In genomic region chr16:30062242-30063030, GRCm38 (mm10) we compare ENCODE assay signal across 9 mouse cellular contexts. TPM values are rescaled to one million over a fixed set of nuclear protein-coding genes. Genes with fewer than 3 reads are reported as not detected.
DNase-seq lines count a peak whose midpoint lies in the region; ATAC-seq and TF ChIP-seq lines count a peak whose summit lies in the region.
"Had no signal": no experiment of that assay in that cellular context is flagged by ENCODE, and none has a peak within 500 bp of the region (broad histone marks: within the 10 kb centered on the region; RNA-seq: fewer than 3 reads in every experiment).

No protein-coding gene starts in this region.

- peaks cover 19% of the 10 kb centered on the region; the same call in 1 of the 2 replicates for H3K4me1 ChIP-seq in kidney, adult 2 months (ENCODE audit: control insufficient read depth, insufficient read depth, low read length)
- H3K4me1 ChIP-seq in MEL (ENCODE audit: control insufficient read depth in 1 of 2, insufficient read depth in 2 of 2, low read length in 2 of 2), result peaks cover 0 to 22% of the 10 kb centered on the region in 2 experiments; a peak in 3 of 4 replicates
- H3K4me1 ChIP-seq in heart, embryonic 16.5 days (ENCODE audit: control insufficient read depth, insufficient read depth, low read length), result peaks cover 57% of the 10 kb centered on the region
- peaks cover 82% of the 10 kb centered on the region for H3K4me1 ChIP-seq in midbrain, embryonic 10.5 days

- H3K9ac ChIP-seq in MEL (ENCODE audit: control insufficient read depth, low read depth, low read length, poor library complexity, severe bottlenecking), result peak overlapping the region; percentile 93
- H3K9ac ChIP-seq in heart, embryonic 16.5 days (ENCODE audit: low read length), result peak overlapping the region; percentile 93

- TF ChIP-seq POLR2A in kidney, adult 2 months (IDR thresholded peaks at IDR 0.05; ENCODE audit: low read depth, low read length), result no peak
- no peak for TF ChIP-seq POLR2A in MEL (IDR thresholded peaks at IDR 0.05; ENCODE audit: control insufficient read depth in 1 of 2, insufficient read depth in 1 of 2, low read depth in 1 of 2, low read length in 2 of 2, poor library complexity in 1 of 2)

- ATAC-seq in heart, embryonic 16.5 days (replicated peaks; ENCODE audit: extremely low read depth, insufficient read depth, low FRiP score), result no peak
- no peak for ATAC-seq in activated CD4-positive, CD25-positive, alpha-beta regulatory T cell, adult 4 months

- H3K36me3 ChIP-seq in kidney, adult 2 months (ENCODE audit: control insufficient read depth, insufficient read depth, low read length), result peaks cover 3% of the 10 kb centered on the region
- peaks cover 0 to 12% of the 10 kb centered on the region in 2 experiments; a peak in 2 of 4 replicates for H3K36me3 ChIP-seq in MEL (ENCODE audit: control insufficient read depth in 1 of 2, insufficient read depth in 2 of 2, low read length in 2 of 2)
- H3K36me3 ChIP-seq in heart, embryonic 16.5 days (ENCODE audit: control insufficient read depth, insufficient read depth), result no peaks in the 10 kb centered on the region
- H3K36me3 ChIP-seq in midbrain, embryonic 10.5 days, result peaks cover 4% of the 10 kb centered on the region; the same call in 1 of the 2 replicates

- peak overlapping the region; percentile 94 for H3K4me2 ChIP-seq in heart, embryonic 16.5 days (ENCODE audit: low read depth, low read length)

- H3K79me2 ChIP-seq in MEL (ENCODE audit: control insufficient read depth, insufficient read depth, low read length, poor library complexity), result peaks cover 7% of the 10 kb centered on the region

- H3K9me3 ChIP-seq in MEL (replicated peaks; ENCODE audit: insufficient read depth, low read length), result no peaks in the 10 kb centered on the region
- H3K9me3 ChIP-seq in heart, embryonic 16.5 days (replicated peaks; ENCODE audit: control insufficient read depth, low read length), result no peaks in the 10 kb centered on the region
- H3K9me3 ChIP-seq in midbrain, embryonic 10.5 days (replicated peaks), result no peaks in the 10 kb centered on the region

- no peak; the same call in 1 of the 2 replicates for TF ChIP-seq RAD21 in MEL (IDR thresholded peaks at IDR 0.05; ENCODE audit: low read depth, low read length)

- H3K27ac ChIP-seq in kidney, adult 2 months (ENCODE audit: insufficient read depth, low read depth, low read length), result peak overlapping the region; percentile 4; the same call in 1 of the 2 replicates
- H3K27ac ChIP-seq in MEL (ENCODE audit: control insufficient read depth, low read depth, low read length), result peak overlapping the region; percentile 12; the same call in 1 of the 2 replicates
- H3K27ac ChIP-seq in heart, embryonic 16.5 days (ENCODE audit: low read length), result peak overlapping the region; percentile 99
- peak overlapping the region; percentile 98 for H3K27ac ChIP-seq in midbrain, embryonic 10.5 days (replicated peaks)

- no peak for TF ChIP-seq CTCF in kidney, adult 2 months (conservative IDR thresholded peaks at IDR 0.05; ENCODE audit: insufficient read depth, insufficient read length, low read depth, low read length)
- no peak for TF ChIP-seq CTCF in MEL (IDR thresholded peaks at IDR 0.05 in 2 of 3, conservative IDR thresholded peaks at IDR 0.05 in 1 of 3; ENCODE audit: control insufficient read depth in 1 of 3, insufficient read depth in 1 of 3, low read depth in 2 of 3, low read length in 3 of 3, poor library complexity in 1 of 3, severe bottlenecking in 1 of 3)

- peak overlapping the region; percentile 60; the same call in 1 of the 2 replicates for H3K4me3 ChIP-seq in kidney, adult 2 months (ENCODE audit: insufficient read depth, low read depth, low read length)
- H3K4me3 ChIP-seq in MEL (ENCODE audit: control insufficient read depth in 1 of 2, insufficient read depth in 1 of 2, low read depth in 2 of 2, low read length in 2 of 2), result peak overlapping the region; percentile 55 to 60; a peak in 3 of 4 replicates
- peak overlapping the region; percentile 83 for H3K4me3 ChIP-seq in heart, embryonic 16.5 days (ENCODE audit: low read length)
- H3K4me3 ChIP-seq in midbrain, embryonic 10.5 days, result peak overlapping the region; percentile 67

- TF ChIP-seq EP300 in MEL (IDR thresholded peaks at IDR 0.05; ENCODE audit: low read depth in 1 of 2, low read length in 2 of 2), result no peak

- H3K27me3 ChIP-seq in kidney, adult 2 months (replicated peaks; ENCODE audit: control insufficient read depth, insufficient read depth, low read length), result no peaks in the 10 kb centered on the region
- peaks cover 21 to 47% of the 10 kb centered on the region in 2 experiments for H3K27me3 ChIP-seq in MEL (ENCODE audit: control insufficient read depth in 1 of 2, insufficient read depth in 2 of 2, low read length in 2 of 2)
- H3K27me3 ChIP-seq in heart, embryonic 16.5 days (ENCODE audit: control insufficient read depth, insufficient read depth, low read length), result no peaks in the 10 kb centered on the region
- H3K27me3 ChIP-seq in midbrain, embryonic 10.5 days (ENCODE audit: low read depth, poor library complexity, severe bottlenecking), result peaks cover 58% of the 10 kb centered on the region
- H3K27me3 ChIP-seq: Patski had no signal

- DNase-seq in kidney, adult 2 months, result no peak
- no peak for DNase-seq in kidney, adult 11 months
- peak; percentile 48 for DNase-seq in MEL (ENCODE audit: low read depth, low spot score)
- peak; percentile 23 for DNase-seq in midbrain, embryonic 10.5 days (ENCODE audit: low spot score)
- no peak for DNase-seq in frontal cortex, postnatal 14 days (ENCODE audit: low spot score in 2 of 2)
- no peak for DNase-seq in layer of hippocampus, postnatal 14 days (ENCODE audit: low spot score in 2 of 2)

- 43% methylated on average over 12 of the region's 12 CpGs for WGBS in kidney, adult 2 months
- WGBS in heart, embryonic 16.5 days, result 25% methylated on average over 12 of the region's 12 CpGs
- 16% methylated on average over 12 of the region's 12 CpGs for WGBS in midbrain, embryonic 10.5 days

TF ChIP-seq in MEL, 35 proteins besides CTCF, POLR2A, EP300 and RAD21:
- TF ChIP-seq UBTF (IDR thresholded peaks at IDR 0.05; ENCODE audit: borderline replicate concordance, insufficient read depth, low read depth, low read length), result no peak
- no peak for TF ChIP-seq MEF2A (IDR thresholded peaks at IDR 0.05; ENCODE audit: extremely low read depth, insufficient replicate concordance, low read depth, low read length, poor library complexity, severe bottlenecking)
- no peak for TF ChIP-seq ZMIZ1 (IDR thresholded peaks at IDR 0.05; ENCODE audit: low read depth, low read length)
- TF ChIP-seq GABPA (IDR thresholded peaks at IDR 0.05; ENCODE audit: low read depth, low read length), result peak; percentile 65; the same call in 1 of the 2 replicates
- TF ChIP-seq MAFK (IDR thresholded peaks at IDR 0.05; ENCODE audit: borderline replicate concordance, low read depth, low read length), result peak; percentile 80
- TF ChIP-seq ZC3H11A (IDR thresholded peaks at IDR 0.05; ENCODE audit: low read depth, low read length), result no peak
- no peak for TF ChIP-seq RCOR1 (IDR thresholded peaks at IDR 0.05; ENCODE audit: low read depth, low read length)
- TF ChIP-seq NRF1 (IDR thresholded peaks at IDR 0.05; ENCODE audit: insufficient read depth, low read depth, low read length, poor library complexity, severe bottlenecking), result no peak

RNA-seq across cellular contexts. Expression of gene Hes1, which starts 1.7 kb away (rescaled TPM):
- polyA plus RNA-seq in kidney, adult 2 months (2012; rRNA removed), result 54.4 and 78.8 TPM in 2 replicates
- total RNA-seq in MEL (2012; rRNA removed), result 3.0 and 3.9 TPM in 2 replicates
- 1 to 10 TPM in 1 of 2 experiments, not detected in 1; 2.3 TPM for polyA plus RNA-seq in MEL (2012; ENCODE audit: insufficient read depth in 1 of 2, insufficient read length in 2 of 2, low read depth in 1 of 2, low replicate concordance in 2 of 2, missing spikeins in 1 of 2)
- 19.1 and 23.8 TPM in 2 replicates for polyA plus RNA-seq in heart, embryonic 16.5 days (2015; fragmentation: Nextera tagmentation; extraction: Ambion mirVana)
- polyA plus RNA-seq in midbrain, embryonic 10.5 days (2016; fragmentation: Nextera tagmentation; extraction: Ambion mirVana), result 32.2 and 42.5 TPM in 2 replicates
- polyA plus RNA-seq in activated CD4-positive, CD25-positive, alpha-beta regulatory T cell, adult 4 months (2017; shearing (Covaris generic)), result not detected
- 10 to 100 TPM; 12.8 to 18.6 TPM for total RNA-seq in layer of hippocampus, postnatal 14 days (2021)

Comparison
In these comparisons a context has a peak if more than half of its experiments do, and no peak if none do; other contexts are left out.
1. DNase-seq: peak in MEL (single experiment) and midbrain, embryonic 10.5 days (single experiment); none in kidney, adult 2 months (single experiment), kidney, adult 11 months (single experiment), frontal cortex, postnatal 14 days (0 of 2) and layer of hippocampus, postnatal 14 days (0 of 2).
2. H3K27ac ChIP-seq: peak in every context shown above with its lines; median percentile 99 in heart, embryonic 16.5 days; 98 in midbrain, embryonic 10.5 days; 12 in MEL; 4 in kidney, adult 2 months.
3. Peak in every context shown above with its lines, with median percentiles within 50 percentile points of each other: H3K4me3 ChIP-seq.